Mouse (Mus musculus) adrenal gland, adult 8-10 months (tissue): ENCODE measurements at regions not wholly inside any gene's neighbourhood (a gene's known extent, or its start where the extent isn't known, plus 50 kb on each side); places are given as distances from the start of the nearest gene placed in this dataset.

Experiments used
- DNase-seq: peaks from one replicate; pipeline ENCODE4 v3.0.0; 2022

DNA sequence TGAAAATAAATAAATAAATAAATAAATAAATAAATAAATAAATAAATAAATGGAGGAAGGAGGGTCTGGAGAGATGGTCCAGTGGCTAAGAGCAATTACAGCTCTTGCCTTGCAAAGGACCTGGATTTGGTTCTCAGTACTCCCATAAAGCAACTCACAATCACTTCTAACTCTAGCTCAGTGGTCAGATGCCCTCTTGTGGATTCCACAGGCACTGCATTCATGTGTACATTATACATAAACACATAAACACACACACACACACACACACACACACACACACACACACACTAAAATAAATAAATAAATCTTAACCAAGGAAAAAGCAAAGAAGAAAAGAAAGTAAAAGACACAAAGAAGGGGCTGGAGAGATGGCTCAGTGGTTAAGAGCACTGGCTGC lies 74.2 kb upstream of the Dhx40 start:
- DNase-seq = no peak

- DNase-seq = peak; percentile 66
Measured at GRCm38 (mm10) chr11:86879356-86879905, 71.9 kb upstream of the Dhx40 start.

DNA sequence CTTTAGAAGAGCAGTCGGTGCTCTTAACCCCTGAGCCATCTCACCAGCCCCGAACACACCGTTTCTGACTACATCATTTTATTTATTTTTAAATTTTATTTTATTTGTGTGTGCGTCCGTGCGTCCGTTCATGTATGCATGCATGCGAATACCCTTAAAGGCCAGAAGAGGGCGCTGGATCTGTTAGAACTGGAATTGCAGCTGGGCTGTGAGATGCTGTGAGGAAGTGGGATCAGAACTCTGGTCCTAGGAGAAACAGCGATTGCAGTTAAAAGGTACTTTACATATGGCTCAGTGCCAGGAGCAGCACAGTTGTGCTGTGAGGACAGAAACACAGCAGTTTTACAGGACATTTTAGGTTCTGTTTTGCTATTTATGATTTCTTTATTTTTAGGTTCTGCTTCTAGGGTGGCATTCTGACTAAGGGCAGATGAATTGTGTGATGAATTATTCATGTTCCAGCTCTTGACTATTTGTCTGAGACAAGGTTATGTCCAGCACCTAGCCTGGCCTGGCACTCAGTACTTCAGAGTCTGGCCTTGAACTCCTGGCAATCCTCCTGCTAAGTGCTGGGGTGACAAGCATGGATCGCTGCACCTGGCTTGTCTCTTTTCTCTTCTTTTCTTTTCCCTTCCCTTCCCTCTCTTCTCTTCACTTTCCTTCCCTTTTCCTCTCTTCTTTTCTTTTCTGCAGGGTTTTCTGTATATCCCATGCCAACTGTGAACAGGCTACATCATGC lies 71.0 kb upstream of the Dhx40 start:
- peak; percentile 68 for DNase-seq

DNA sequence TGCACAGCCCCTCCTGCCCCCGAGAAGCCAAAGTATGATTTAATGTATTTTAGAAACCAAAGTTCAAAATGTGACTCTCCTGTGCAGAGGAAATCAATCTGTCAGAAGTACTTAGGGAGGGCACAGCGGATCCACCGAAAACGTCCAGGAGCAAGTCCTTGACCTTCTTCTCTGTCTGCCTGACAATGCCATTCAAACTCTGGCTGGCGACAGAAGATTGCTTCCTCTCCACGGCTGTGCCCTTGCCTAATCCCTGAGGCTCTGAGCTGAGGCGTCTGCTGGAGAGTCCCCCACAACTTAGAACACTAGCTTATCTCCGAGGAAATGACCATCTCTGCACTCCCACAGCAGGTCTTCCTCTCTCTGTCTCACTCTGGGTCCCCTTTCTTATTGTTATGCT lies 69.0 kb upstream of the Dhx40 start:
- peak; percentile 63 for DNase-seq

DNA sequence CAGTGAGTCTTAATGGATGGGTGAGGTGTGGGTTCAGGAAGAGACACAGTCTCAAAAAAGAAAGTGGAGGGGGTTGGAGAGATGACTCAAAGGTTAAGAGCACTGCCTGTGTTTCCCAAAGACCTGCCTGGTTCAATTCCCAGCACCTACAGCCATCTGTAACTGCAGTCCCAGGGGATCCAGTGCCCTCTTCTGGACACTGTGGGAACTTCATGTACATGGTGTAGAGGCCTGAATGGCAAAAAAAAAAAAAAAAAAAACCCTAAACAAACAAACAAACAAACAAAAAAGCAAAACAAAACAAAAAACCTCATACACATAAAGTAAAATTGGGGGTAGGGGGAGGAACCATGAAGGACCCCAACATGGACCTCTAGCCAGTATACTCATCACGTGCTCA lies 68.2 kb upstream of the Dhx40 start:
- DNase-seq = no peak

- DNase-seq = no peak
Measured at GRCm38 (mm10) chr11:86874666-86875295, 67.2 kb upstream of the Dhx40 start.

GRCm38 (mm10) chr11:86873406-86873700 lies 65.8 kb upstream of the Dhx40 start:
- no peak for DNase-seq

- DNase-seq = no peak
Measured at GRCm38 (mm10) chr11:86872537-86873405, 65.2 kb upstream of the Dhx40 start.

GRCm38 (mm10) chr11:86871782-86872181 lies 64.2 kb upstream of the Dhx40 start:
- no peak for DNase-seq

GRCm38 (mm10) chr11:86870486-86871165 lies 63.1 kb upstream of the Dhx40 start:
- DNase-seq = no peak

DNA sequence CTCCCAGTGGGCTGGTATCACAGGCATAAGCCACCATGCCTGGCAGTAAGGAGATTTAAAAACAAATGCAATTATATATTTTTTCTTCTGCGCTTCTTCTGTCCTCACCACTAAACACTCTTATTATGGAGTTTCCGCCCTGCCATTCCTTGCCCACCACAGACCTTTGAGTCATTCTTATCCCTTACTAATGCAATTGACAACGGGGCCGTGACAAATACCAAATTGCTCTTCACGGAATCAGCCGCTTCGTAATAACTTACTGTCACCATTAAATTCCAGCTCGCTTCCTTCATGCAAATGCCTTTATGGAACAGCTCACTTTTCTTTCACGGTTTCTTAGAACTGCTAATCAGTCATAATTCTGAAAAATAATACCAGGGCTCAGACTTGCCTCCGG lies 59.4 kb upstream of the Dhx40 start:
- no peak for DNase-seq

DNA sequence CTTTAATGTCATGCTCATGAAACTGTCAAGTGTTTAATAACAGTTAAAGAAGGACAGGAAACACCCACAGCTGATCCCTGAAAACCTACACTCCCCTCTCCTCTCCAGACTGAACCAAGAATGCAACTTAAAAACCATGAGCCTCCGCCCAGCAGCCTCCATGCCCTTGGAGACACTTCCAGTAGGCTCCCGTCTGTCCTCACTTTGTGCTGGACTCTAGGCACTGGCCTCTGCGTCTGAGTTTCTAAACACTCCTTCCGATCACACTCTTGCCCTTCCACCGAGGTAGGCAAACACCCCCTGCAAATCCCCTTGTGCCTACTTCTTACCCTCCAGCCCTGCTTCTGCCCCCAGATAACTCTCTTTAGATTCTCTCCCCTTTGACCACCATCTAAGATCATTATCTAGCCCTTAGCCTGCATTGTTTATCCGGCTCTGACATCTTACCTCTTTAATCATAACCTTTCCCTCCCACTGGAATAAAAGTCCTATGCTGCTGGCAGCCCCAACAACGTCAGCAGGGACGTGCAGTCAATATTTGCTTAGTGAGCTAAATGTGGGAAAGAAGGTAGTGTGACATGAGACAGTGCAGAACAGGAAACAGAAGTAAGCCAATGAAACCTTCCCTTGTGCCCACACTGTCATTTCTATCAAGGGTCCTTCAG lies 52.5 kb upstream of the Dhx40 start:
- DNase-seq = no peak

DNA sequence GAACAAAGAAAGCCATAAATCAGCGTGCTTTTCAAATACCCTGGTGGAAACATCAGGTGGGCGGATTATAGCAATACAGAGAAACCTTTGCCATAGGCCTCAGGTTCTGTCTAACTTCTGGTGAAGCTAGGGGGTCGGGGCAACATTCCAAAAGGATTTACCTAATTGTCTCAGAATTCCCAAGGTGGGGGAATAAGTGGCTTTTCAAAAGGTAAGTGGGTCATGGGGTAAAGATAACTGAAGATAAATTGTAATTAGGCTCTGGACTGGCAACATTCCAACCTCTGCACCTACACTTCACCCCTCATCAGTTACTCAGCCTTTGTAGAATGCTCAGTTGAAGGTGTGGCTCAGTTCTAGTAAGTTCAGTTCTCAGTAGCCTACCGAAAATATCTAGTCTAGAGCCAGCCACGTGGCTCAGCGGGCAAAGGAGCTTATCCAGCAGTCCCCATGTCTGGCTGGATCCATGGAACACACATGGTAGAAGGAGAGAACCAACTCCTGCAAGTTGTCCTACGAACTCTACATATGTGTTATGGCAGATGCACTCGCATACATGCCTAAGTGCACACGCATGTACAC lies 51.8 kb upstream of the Dhx40 start:
- DNase-seq = no peak

DNA sequence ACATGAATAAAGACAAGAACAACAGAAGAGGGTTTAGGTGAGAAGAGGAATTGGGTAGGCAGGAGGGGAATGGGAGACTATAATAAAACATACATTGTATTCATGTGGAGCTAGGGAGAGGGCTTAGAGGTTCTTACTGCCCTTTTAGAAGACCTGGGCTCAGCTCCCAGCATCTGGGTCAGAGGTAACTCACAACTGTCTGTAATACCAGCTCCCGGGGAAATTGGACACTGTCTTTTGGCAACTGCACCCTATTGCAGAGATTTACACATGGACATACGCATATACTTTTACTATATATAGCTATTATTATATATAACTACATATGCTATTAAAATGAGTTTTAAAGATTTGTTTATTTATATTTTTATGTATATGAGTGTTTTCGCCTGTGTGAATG lies 50.7 kb upstream of the Dhx40 start:
- DNase-seq = no peak
